Mouse (Mus musculus) midbrain, embryonic 11.5 days (tissue): ENCODE results near the gene Ror1. TPM values are rescaled to one million over a fixed set of nuclear protein-coding genes. Genes with fewer than 3 reads are reported as not detected.

Source experiments
- ATAC-seq: fragments of 200-750 bp; cut with Nextera tagmentation; 2 replicates; pipeline ENCODE4 v1.8.0; 2017; ENCODE audit warnings: moderate TSS enrichment, moderate library complexity; ENCODE audit not compliant: low FRiP score
- DNase-seq: peaks from one replicate; pipeline ENCODE4 v3.0.0; 2015; ENCODE audit warnings: low spot score; ENCODE audit errors: missing footprints
- H3K27ac ChIP-seq: fragments of 300-500 bp; sonication (generic); 2 replicates; pipeline ENCODE4 v1.5.1; 2014; ENCODE audit warnings: low read depth, low read length
- H3K27me3 ChIP-seq: fragments of 300-500 bp; sonication (generic); 2 replicates; pipeline ENCODE4 v1.6.1; 2014; ENCODE audit warnings: mild to moderate bottlenecking, low read length, moderate library complexity, mixed read lengths; ENCODE audit not compliant: control insufficient read depth, insufficient read depth
- H3K36me3 ChIP-seq: fragments of 300-500 bp; sonication (generic); 2 replicates; pipeline ENCODE4 v1.6.1; 2014; ENCODE audit warnings: mild to moderate bottlenecking, low read length, moderate library complexity, mixed read lengths; ENCODE audit not compliant: control insufficient read depth, insufficient read depth
- H3K4me1 ChIP-seq: fragments of 300-500 bp; sonication (generic); 2 replicates; pipeline ENCODE4 v1.6.1; 2014; ENCODE audit warnings: low read length; ENCODE audit not compliant: control insufficient read depth, insufficient read depth
- H3K4me2 ChIP-seq: fragments of 300-500 bp; sonication (generic); 2 replicates; pipeline ENCODE4 v1.6.1; 2014; ENCODE audit warnings: mild to moderate bottlenecking, moderate library complexity
- H3K4me3 ChIP-seq: fragments of 300-500 bp; sonication (generic); 2 replicates; pipeline ENCODE4 v1.5.1; 2014; ENCODE audit warnings: low read depth, low read length
- H3K9ac ChIP-seq: fragments of 300-500 bp; sonication (generic); 2 replicates; pipeline ENCODE4 v1.6.1; 2014; ENCODE audit warnings: low read length
- H3K9me3 ChIP-seq: fragments of 300-500 bp; sonication (generic); 2 replicates; pipeline ENCODE4 v1.6.1; 2016; ENCODE audit warnings: low read length; ENCODE audit not compliant: control insufficient read depth
- WGBS: fragments of 180-500 bp; shearing (Covaris S2); extraction: QIAGEN DNeasy Blood & Tissue Kit; methylation state at CpG from one replicate; pipeline ENCODE4 v1.1.7; 2014; 5-methylcytosine and 5-hydroxymethylcytosine counted together
- polyA plus RNA-seq: library from polyadenylated mRNA; unstranded; fragments of >200 nt; fragmentation: Nextera tagmentation; extraction: Ambion mirVana; gene quantifications from 2 replicates; pipeline ENCODE4 v1.2.1, GENCODE M21; 2014

Ror1 gene
- polyA plus RNA-seq, 1 experiment from 2014 or later: 4.8 TPM

DNA sequence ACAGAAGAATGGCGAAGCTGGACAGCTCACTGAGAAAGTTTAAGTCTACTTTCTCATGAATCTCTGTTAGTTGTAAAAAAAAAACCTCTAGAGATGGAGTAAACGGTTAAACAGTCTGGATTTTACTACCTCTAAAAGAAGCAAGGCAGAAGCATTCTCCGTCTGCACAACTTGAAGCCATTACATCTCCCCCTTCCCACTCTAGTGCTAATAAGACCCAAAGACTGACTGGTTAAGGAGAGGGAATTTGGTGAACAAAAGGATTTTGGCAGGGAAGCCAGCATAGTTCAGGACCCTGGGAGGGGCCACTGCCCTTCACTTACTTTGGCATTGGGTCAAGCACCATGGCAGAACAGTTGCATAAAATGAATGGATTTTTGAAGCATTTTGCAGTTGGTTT is 35.8 kb upstream of the Ror1 start:
- Histone ChIP-seq H3K9ac (no peak overlapping the region), H3K9me3 (no peaks in the 10 kb centered on the region), H3K27me3 (no peaks in the 10 kb centered on the region; the same call in 1 of the 2 replicates), H3K36me3 (no peaks in the 10 kb centered on the region), H3K4me3 (no peak overlapping the region), H3K4me1 (no peaks in the 10 kb centered on the region), H3K27ac (no peak overlapping the region), H3K4me2 (no peak overlapping the region)
- DNase-seq (no peak), ATAC-seq (no peak)
- 59% methylated on average over 3 of the region's 3 CpGs for WGBS

DNA sequence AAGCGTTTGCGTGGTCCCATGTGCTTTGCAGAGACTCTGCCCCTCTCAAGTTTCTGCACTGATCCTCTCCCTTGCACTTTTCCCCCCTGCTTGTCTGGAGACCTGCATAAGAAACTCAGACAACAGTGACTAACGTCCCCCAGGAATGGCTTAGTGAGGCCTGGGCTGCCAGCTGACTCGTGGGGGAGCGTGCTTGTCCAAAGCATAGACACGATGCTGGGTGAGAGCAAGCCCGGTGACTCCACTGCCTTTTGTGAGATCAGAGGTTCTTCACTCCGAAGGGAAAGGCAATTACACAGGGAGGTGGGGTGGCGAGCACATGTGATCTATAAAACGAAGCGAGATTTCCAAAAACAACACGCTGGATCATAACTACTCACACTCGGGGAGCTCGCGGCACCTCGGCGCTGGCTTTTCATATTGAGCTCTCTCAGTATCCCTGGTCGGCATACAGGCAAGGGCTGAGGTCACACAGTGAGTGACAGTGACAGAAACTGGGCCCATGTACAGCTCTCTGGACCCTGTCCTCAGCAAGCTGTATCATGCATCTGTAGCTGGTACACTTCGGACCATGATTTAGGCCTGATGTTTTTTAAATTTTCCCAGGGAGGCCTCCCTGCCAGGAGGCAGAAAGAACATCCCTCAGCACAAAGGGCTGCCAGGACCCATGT is 34.1 kb upstream of the Ror1 start:
- Histone ChIP-seq H3K27ac (no peak overlapping the region), H3K4me1 (no peaks in the 10 kb centered on the region), H3K4me3 (no peak overlapping the region), H3K27me3 (no peaks in the 10 kb centered on the region; the same call in 1 of the 2 replicates), H3K9ac (no peak overlapping the region), H3K36me3 (no peaks in the 10 kb centered on the region), H3K9me3 (no peaks in the 10 kb centered on the region), H3K4me2 (no peak overlapping the region)
- DNase-seq: no peak
- no peak for ATAC-seq
- 71% methylated on average over 19 of the region's 19 CpGs for WGBS

DNA sequence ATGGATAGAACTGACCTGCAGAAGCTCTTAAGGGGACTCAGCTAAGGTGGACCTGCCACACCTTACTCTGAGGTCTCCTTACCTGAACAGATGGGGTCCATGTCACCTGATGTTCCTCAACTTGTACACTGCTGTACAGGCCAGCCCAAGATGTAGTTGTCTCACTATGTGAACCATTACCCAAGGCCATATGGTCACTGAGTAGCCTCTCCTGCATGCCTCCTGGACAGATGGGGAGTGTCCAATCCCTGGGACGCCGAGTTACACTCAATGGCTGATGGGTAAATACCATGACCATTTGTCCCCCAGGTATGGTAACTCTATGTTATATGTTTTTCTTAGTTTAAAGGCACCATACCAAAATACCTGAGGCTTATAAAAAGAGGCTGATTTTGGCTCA is 29.9 kb upstream of the Ror1 start:
- H3K4me3 ChIP-seq: no peak overlapping the region
- no peak overlapping the region for H3K9ac ChIP-seq
- no peaks in the 10 kb centered on the region for H3K36me3 ChIP-seq
- ATAC-seq (no peak), DNase-seq (no peak)
- WGBS: 86% methylated on average over 2 of the region's 2 CpGs
- no peaks in the 10 kb centered on the region for H3K4me1 ChIP-seq
- no peak overlapping the region for H3K27ac ChIP-seq
- H3K4me2 ChIP-seq: no peak overlapping the region
- no peaks in the 10 kb centered on the region for H3K27me3 ChIP-seq
- H3K9me3 ChIP-seq: no peaks in the 10 kb centered on the region

DNA sequence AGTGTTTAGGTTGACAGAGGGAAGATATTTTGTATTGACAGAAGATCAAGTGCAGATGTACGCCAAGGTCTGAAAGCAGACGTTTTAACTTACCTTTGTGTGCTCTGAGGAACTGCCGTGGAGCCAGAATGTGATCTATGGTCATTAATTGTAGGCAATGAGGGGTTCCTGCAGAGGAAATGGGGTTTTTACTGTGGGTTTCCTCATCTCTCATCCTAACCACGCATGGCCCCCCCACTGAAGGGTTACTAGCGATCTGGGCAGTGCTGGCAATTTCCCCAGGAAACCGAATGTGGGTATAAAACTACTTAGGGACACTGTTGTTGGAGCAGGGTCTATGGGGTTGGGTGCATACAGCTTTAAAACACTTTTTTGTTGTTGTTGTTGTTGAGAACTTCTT is 25.5 kb upstream of the Ror1 start:
- H3K9ac ChIP-seq: no peak overlapping the region
- H3K4me2 ChIP-seq: no peak overlapping the region
- DNase-seq (peak; percentile 57), ATAC-seq (no peak)
- no peaks in the 10 kb centered on the region for H3K27me3 ChIP-seq
- 84% methylated on average over 6 of the region's 6 CpGs for WGBS
- no peak overlapping the region for H3K27ac ChIP-seq
- H3K9me3 ChIP-seq: no peaks in the 10 kb centered on the region
- no peaks in the 10 kb centered on the region for H3K4me1 ChIP-seq
- H3K4me3 ChIP-seq: no peak overlapping the region
- no peaks in the 10 kb centered on the region for H3K36me3 ChIP-seq

DNA sequence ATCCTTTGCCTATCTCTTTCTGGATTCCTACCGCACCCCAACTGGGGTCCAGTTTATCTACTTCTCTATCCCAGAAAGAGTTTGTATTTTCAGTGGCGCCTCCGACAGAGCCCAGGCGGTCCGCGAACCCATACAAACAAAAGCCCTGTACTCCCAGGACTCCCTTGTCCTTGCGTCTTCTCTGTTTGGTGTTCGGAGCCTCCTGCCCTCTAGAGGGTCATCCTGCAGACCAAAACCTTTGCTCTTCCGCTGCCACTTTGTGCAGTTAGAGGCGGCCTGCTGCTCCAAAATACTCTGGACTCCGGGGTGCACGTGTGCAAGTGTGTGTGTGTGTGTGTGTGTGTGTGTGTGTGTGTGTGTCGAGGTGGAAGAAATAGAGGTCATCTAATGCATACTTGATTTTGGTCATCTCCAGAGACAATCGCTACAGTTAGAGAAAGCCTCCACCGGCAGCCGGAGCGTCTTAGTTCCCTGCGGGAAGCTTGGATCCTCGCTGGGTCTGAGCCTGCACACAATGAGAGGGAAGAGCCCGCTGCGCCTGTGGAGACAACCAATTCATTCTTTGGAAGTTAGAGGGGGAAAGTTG is 1.1 kb downstream of the Ror1 start:
- Histone ChIP-seq H3K9me3 (no peaks in the 10 kb centered on the region), H3K4me2 (peak overlapping the region; percentile 83), H3K36me3 (no peaks in the 10 kb centered on the region), H3K27ac (no peak overlapping the region), H3K4me3 (peak overlapping the region; percentile 67), H3K9ac (peak overlapping the region; percentile 76), H3K4me1 (peaks cover 5% of the 10 kb centered on the region; the same call in 1 of the 2 replicates), H3K27me3 (peaks cover 8% of the 10 kb centered on the region)
- under 1% methylated on average over 21 of the region's 21 CpGs for WGBS
- peak; percentile 94 for DNase-seq
- ATAC-seq: peak; percentile 6; the same call in 1 of the 2 replicates

GRCm38 (mm10) chr4:100097364-100097979 is 1.9 kb downstream of the Ror1 start:
- H3K4me2 ChIP-seq: peak overlapping the region; percentile 83
- ATAC-seq (no peak), DNase-seq (no peak)
- peaks cover 8% of the 10 kb centered on the region for H3K27me3 ChIP-seq
- peaks cover 5% of the 10 kb centered on the region; the same call in 1 of the 2 replicates for H3K4me1 ChIP-seq
- H3K9ac ChIP-seq: no peak overlapping the region
- H3K9me3 ChIP-seq: no peaks in the 10 kb centered on the region
- no peak overlapping the region for H3K27ac ChIP-seq
- 5% methylated on average over 10 of the region's 10 CpGs for WGBS
- H3K36me3 ChIP-seq: no peaks in the 10 kb centered on the region
- peak overlapping the region; percentile 67 for H3K4me3 ChIP-seq

DNA sequence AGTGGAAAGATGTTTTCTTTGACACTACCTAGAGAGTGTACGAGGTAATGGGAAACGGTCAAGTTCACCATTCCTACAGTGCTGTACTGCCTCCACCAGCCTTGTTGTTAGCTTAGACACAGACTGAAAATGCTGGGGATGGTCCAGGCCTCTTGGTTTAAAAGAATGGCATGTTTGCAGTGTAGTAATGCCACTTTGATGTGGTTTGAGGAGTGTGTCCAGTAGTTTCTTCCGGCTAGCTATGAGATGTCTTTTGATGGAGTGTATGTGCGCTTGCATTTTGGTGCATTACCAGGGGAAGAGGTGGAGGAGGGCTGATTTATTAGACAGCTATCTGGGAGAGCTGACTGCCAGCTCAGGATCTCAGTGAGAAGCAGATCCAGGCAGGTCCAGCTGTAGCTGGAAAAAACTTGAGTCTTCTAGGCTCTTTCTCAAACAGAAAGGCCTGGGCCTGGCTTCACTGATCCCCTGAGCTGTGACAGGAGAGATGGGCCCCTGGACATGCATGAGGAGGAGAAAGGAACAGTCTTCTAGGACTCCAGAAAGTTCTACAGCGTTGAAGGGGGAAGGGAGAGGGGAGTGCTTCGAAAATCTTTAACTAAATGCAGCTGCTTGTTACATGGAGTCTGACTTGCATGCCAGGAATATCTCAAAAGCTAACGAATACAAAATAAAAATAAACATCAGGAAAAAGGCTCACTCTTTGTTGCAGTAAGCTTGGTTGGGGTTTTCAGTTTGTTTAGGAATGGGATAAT is 5.7 kb downstream of the Ror1 start:
- Histone ChIP-seq H3K4me1 (peaks cover 5% of the 10 kb centered on the region; the same call in 1 of the 2 replicates), H3K9me3 (no peaks in the 10 kb centered on the region), H3K36me3 (no peaks in the 10 kb centered on the region), H3K9ac (no peak overlapping the region), H3K27ac (no peak overlapping the region), H3K4me3 (no peak overlapping the region), H3K27me3 (peaks cover 8% of the 10 kb centered on the region), H3K4me2 (no peak overlapping the region)
- WGBS: 81% methylated on average over 7 of the region's 7 CpGs
- no peak for DNase-seq
- no peak for ATAC-seq

GRCm38 (mm10) chr4:100101844-100102243 is 6.3 kb downstream of the Ror1 start:
- Histone ChIP-seq H3K36me3 (no peaks in the 10 kb centered on the region), H3K4me2 (no peak overlapping the region), H3K4me3 (no peak overlapping the region), H3K27me3 (peaks cover 6% of the 10 kb centered on the region), H3K9ac (no peak overlapping the region), H3K27ac (no peak overlapping the region), H3K4me1 (peaks cover 2% of the 10 kb centered on the region; the same call in 1 of the 2 replicates), H3K9me3 (no peaks in the 10 kb centered on the region)
- ATAC-seq (no peak), DNase-seq (no peak)
- 73% methylated on average over 5 of the region's 5 CpGs for WGBS

- ATAC-seq: no peak
- H3K9me3 ChIP-seq: no peaks in the 10 kb centered on the region
- DNase-seq: peak; percentile 54
- H3K27me3 ChIP-seq: no peaks in the 10 kb centered on the region
- WGBS: 77% methylated on average over 1 of the region's 1 CpGs
- H3K27ac ChIP-seq: no peak overlapping the region
- no peak overlapping the region for H3K4me3 ChIP-seq
- no peaks in the 10 kb centered on the region for H3K4me1 ChIP-seq
- no peak overlapping the region for H3K9ac ChIP-seq
- H3K4me2 ChIP-seq: no peak overlapping the region
- H3K36me3 ChIP-seq: no peaks in the 10 kb centered on the region
Observed at GRCm38 (mm10) chr4:100104241-100104640, 8.7 kb downstream of the Ror1 start.
